Mouse (Mus musculus) embryonic facial prominence, embryonic 14.5 days (tissue): Measurements from ENCODE around the gene Lcn5. TPM values are rescaled to one million over a fixed set of nuclear protein-coding genes. Genes with fewer than 3 reads are reported as not detected.
"Not testable (repeated sequence)": the region's sequence is repeated elsewhere in the genome, so short reads cannot be mapped to it uniquely, and the experiment has no call there.

ENCODE experiments used
- ATAC-seq: fragments of 200-750 bp; cut with Nextera tagmentation; 2 replicates; pipeline ENCODE4 v1.8.0; 2017; ENCODE audit warnings: low read depth, moderate number of reproducible peaks, moderate TSS enrichment
- DNase-seq: peaks from one replicate; pipeline ENCODE4 v3.0.0-alpha.2; 2015; ENCODE audit warnings: low spot score
- H3K27ac ChIP-seq: fragments of 300-500 bp; sonication (generic); replicated peaks from 2 replicates; pipeline ENCODE4 v1.5.1; 2014; ENCODE audit warnings: low read depth, mild to moderate bottlenecking, low read length, moderate library complexity
- H3K27me3 ChIP-seq: fragments of 300-500 bp; sonication (generic); replicated peaks from 2 replicates; pipeline ENCODE4 v1.6.1; 2014; ENCODE audit warnings: low read length; ENCODE audit not compliant: control insufficient read depth, insufficient read depth
- H3K36me3 ChIP-seq: fragments of 300-500 bp; sonication (generic); 2 replicates; pipeline ENCODE4 v1.6.1; 2014; ENCODE audit warnings: low read length, mixed read lengths; ENCODE audit not compliant: control insufficient read depth, insufficient read depth
- H3K4me1 ChIP-seq: fragments of 300-500 bp; sonication (generic); 2 replicates; pipeline ENCODE4 v1.6.1; 2014; ENCODE audit warnings: antibody characterized with exemption, low read length; ENCODE audit not compliant: control insufficient read depth, insufficient read depth
- H3K4me2 ChIP-seq: fragments of 300-500 bp; sonication (generic); 2 replicates; pipeline ENCODE4 v1.6.1; 2014; ENCODE audit warnings: low read depth, mild to moderate bottlenecking, low read length, moderate library complexity, mixed read lengths
- H3K4me3 ChIP-seq: fragments of 300-500 bp; sonication (generic); 2 replicates; pipeline ENCODE4 v1.5.1; 2014; ENCODE audit warnings: low read depth, mild to moderate bottlenecking, low read length
- H3K9ac ChIP-seq: fragments of 300-500 bp; sonication (generic); 2 replicates; pipeline ENCODE4 v1.6.1; 2014; ENCODE audit warnings: low read depth, mild to moderate bottlenecking, low read length, moderate library complexity, mixed read lengths
- H3K9me3 ChIP-seq: fragments of 300-500 bp; sonication (generic); 2 replicates; pipeline ENCODE4 v1.6.1; 2016; ENCODE audit warnings: low read length; ENCODE audit not compliant: control insufficient read depth
- WGBS: fragments of 180-500 bp; shearing (Covaris S2); extraction: QIAGEN DNeasy Blood & Tissue Kit; methylation state at CpG from one replicate; pipeline ENCODE4 v1.1.7; 2014; 5-methylcytosine and 5-hydroxymethylcytosine counted together
- polyA plus RNA-seq: library from polyadenylated mRNA; unstranded; fragments of >200 nt; fragmentation: Nextera tagmentation; extraction: Ambion mirVana; gene quantifications from 2 replicates; pipeline ENCODE4 v1.2.1, GENCODE M21; 2014

The Lcn5 gene
- polyA plus RNA-seq, 1 experiment from 2014 or later, result not detected

- ATAC-seq, result no peak
- Histone ChIP-seq H3K36me3 (no peaks in the 10 kb centered on the region), H3K27me3 (no peaks in the 10 kb centered on the region), H3K4me1 (no peaks in the 10 kb centered on the region), H3K4me3 (no peak overlapping the region), H3K27ac (no peak overlapping the region), H3K9me3 (no peaks in the 10 kb centered on the region), H3K9ac (no peak overlapping the region), H3K4me2 (no peak overlapping the region)
- DNase-seq, result peak; percentile 42
These were observed 36.9 kb downstream of the Lcn5 start for GRCm38 (mm10) chr2:25694605-25695004.

- no peak for ATAC-seq
- H3K27me3 ChIP-seq, result no peaks in the 10 kb centered on the region
- no peak for DNase-seq
- H3K4me2 ChIP-seq, result no peak overlapping the region
- H3K4me3 ChIP-seq, result no peak overlapping the region
- no peak overlapping the region for H3K9ac ChIP-seq
- 53% methylated on average over 4 of the region's 4 CpGs for WGBS
- H3K27ac ChIP-seq, result no peak overlapping the region
- no peaks in the 10 kb centered on the region for H3K4me1 ChIP-seq
- H3K9me3 ChIP-seq, result no peaks in the 10 kb centered on the region
- no peaks in the 10 kb centered on the region for H3K36me3 ChIP-seq
These were observed 39.2 kb downstream of the Lcn5 start for GRCm38 (mm10) chr2:25696951-25697350.

- Histone ChIP-seq H3K4me2 (no peak overlapping the region), H3K4me1 (no peaks in the 10 kb centered on the region), H3K27me3 (no peaks in the 10 kb centered on the region), H3K27ac (no peak overlapping the region), H3K9ac (no peak overlapping the region), H3K9me3 (no peaks in the 10 kb centered on the region), H3K4me3 (no peak overlapping the region), H3K36me3 (no peaks in the 10 kb centered on the region)
- ATAC-seq (no peak), DNase-seq (no peak)
- 89% methylated on average over 2 of the region's 2 CpGs for WGBS
These were observed 40.9 kb downstream of the Lcn5 start for GRCm38 (mm10) chr2:25698696-25699095.

GRCm38 (mm10) chr2:25699743-25700142, 42.0 kb downstream of the Lcn5 start, which contains the start of gene Obp2a:
TSS of gene Obp2a (plus strand) at chr2:25700043.
- 53% methylated on average over 2 of the region's 3 CpGs for WGBS
- not testable (repeated sequence) for H3K9ac ChIP-seq, H3K27me3 ChIP-seq, H3K27ac ChIP-seq, DNase-seq, ATAC-seq, H3K9me3 ChIP-seq, H3K4me1 ChIP-seq, H3K36me3 ChIP-seq, H3K4me2 ChIP-seq, H3K4me3 ChIP-seq

GRCm38 (mm10) chr2:25701001-25701400, 43.2 kb downstream of the Lcn5 start:
- H3K4me3 ChIP-seq, result no peak overlapping the region
- 76% methylated on average over 5 of the region's 5 CpGs for WGBS
- no peaks in the 10 kb centered on the region for H3K4me1 ChIP-seq
- DNase-seq, result no peak
- no peak overlapping the region for H3K4me2 ChIP-seq
- no peaks in the 10 kb centered on the region for H3K27me3 ChIP-seq
- H3K9ac ChIP-seq, result no peak overlapping the region
- no peak overlapping the region for H3K27ac ChIP-seq
- no peaks in the 10 kb centered on the region for H3K36me3 ChIP-seq
- no peak for ATAC-seq
- no peaks in the 10 kb centered on the region for H3K9me3 ChIP-seq

- 0 out of 2 replicates have a peak, but pooled peaks cover 8% of the 10 kb centered on the region for H3K4me1 ChIP-seq
- H3K36me3 ChIP-seq, result no peaks in the 10 kb centered on the region
- H3K27ac ChIP-seq, result no peak overlapping the region
- no peak overlapping the region for H3K4me3 ChIP-seq
- 83% methylated on average over 4 of the region's 4 CpGs for WGBS
- no peak for DNase-seq
- ATAC-seq, result no peak
- H3K4me2 ChIP-seq, result no peak overlapping the region
- H3K27me3 ChIP-seq, result no peaks in the 10 kb centered on the region
- no peak overlapping the region for H3K9ac ChIP-seq
- H3K9me3 ChIP-seq, result no peaks in the 10 kb centered on the region
These were observed 46.0 kb downstream of the Lcn5 start for GRCm38 (mm10) chr2:25703706-25704105.

GRCm38 (mm10) chr2:25706643-25707481, 49.1 kb downstream of the Lcn5 start, which contains the start of gene Bmyc:
TSS of gene Bmyc (plus strand) at chr2:25706739.
- peak within 1 kb of the TSS; percentile 82 for H3K9ac ChIP-seq
- H3K27ac ChIP-seq, result peak within 1 kb of the TSS; percentile 80
- WGBS, result under 1% methylated on average over 67 of the region's 78 CpGs
- peak; percentile 95 for DNase-seq
- H3K4me3 ChIP-seq, result peak within 1 kb of the TSS; percentile 79
- peak; percentile 96 for ATAC-seq
- H3K36me3 ChIP-seq, result no peaks in the 10 kb centered on the region
- no peaks in the 10 kb centered on the region for H3K27me3 ChIP-seq
- H3K9me3 ChIP-seq, result no peaks in the 10 kb centered on the region
- peak within 1 kb of the TSS; percentile 94 for H3K4me2 ChIP-seq
- peaks cover 12% of the 10 kb centered on the region; the same call in 1 of the 2 replicates for H3K4me1 ChIP-seq

- no peak for ATAC-seq
- no peaks in the 10 kb centered on the region for H3K27me3 ChIP-seq
- H3K27ac ChIP-seq, result no peak overlapping the region
- H3K4me1 ChIP-seq, result peaks cover 12% of the 10 kb centered on the region; the same call in 1 of the 2 replicates
- no peak overlapping the region for H3K4me3 ChIP-seq
- peak; percentile 33 for DNase-seq
- 71% methylated on average over 2 of the region's 2 CpGs for WGBS
- H3K36me3 ChIP-seq, result no peaks in the 10 kb centered on the region
- 0 out of 2 replicates have a peak overlapping the region, but pooled peaks have one; percentile 14 for H3K9ac ChIP-seq
- peak overlapping the region; percentile 94 for H3K4me2 ChIP-seq
- no peaks in the 10 kb centered on the region for H3K9me3 ChIP-seq
These were observed 50.4 kb downstream of the Lcn5 start for GRCm38 (mm10) chr2:25708121-25708520.

- H3K27me3 ChIP-seq, ATAC-seq, H3K9me3 ChIP-seq, H3K27ac ChIP-seq, H3K36me3 ChIP-seq, DNase-seq, H3K9ac ChIP-seq, H3K4me3 ChIP-seq, H3K4me2 ChIP-seq: not testable (repeated sequence)
- WGBS, result 75% methylated on average over 1 of the region's 1 CpGs
- H3K4me1 ChIP-seq, result peaks cover 12% of the 10 kb centered on the region; the same call in 1 of the 2 replicates
These were observed 51.3 kb downstream of the Lcn5 start for GRCm38 (mm10) chr2:25709056-25709455.
